Mouse (Mus musculus) heart, adult 2 months (tissue): ENCODE measurements around the gene Ccdc148. TPM values are rescaled to one million over a fixed set of nuclear protein-coding genes. Genes with fewer than 3 reads are reported as not detected.

Experiments
- DNase-seq, 2 experiments: peaks; one replicate each; pipeline ENCODE4 v3.0.0; 2021
- H3K27ac ChIP-seq: fragments of 200-600 bp; 2 replicates; pipeline ENCODE4 v1.8.1; 2022
- H3K27me3 ChIP-seq: fragments of 200-500 bp; 2 replicates; pipeline ENCODE4 v1.6.1; 2012; ENCODE audit warnings: mild to moderate bottlenecking, low read length, inconsistent platforms, mixed read lengths; ENCODE audit not compliant: control insufficient read depth, insufficient read depth
- H3K36me3 ChIP-seq: fragments of 200-500 bp; 2 replicates; pipeline ENCODE4 v1.6.1; 2012; ENCODE audit warnings: low read length, inconsistent platforms; ENCODE audit not compliant: control insufficient read depth, insufficient read depth
- H3K4me1 ChIP-seq: fragments of 200-500 bp; 2 replicates; pipeline ENCODE4 v1.6.1; 2011; ENCODE audit warnings: low read length; ENCODE audit not compliant: control insufficient read depth, insufficient read depth
- H3K4me3 ChIP-seq: fragments of 200-600 bp; 2 replicates; pipeline ENCODE4 v1.8.1; 2022
- H3K79me2 ChIP-seq: fragments of 200-500 bp; replicated peaks from 2 replicates; pipeline ENCODE4 v1.6.1; 2012; ENCODE audit warnings: mild to moderate bottlenecking, inconsistent platforms, low read length, moderate library complexity, mixed read lengths; ENCODE audit not compliant: control insufficient read depth, insufficient read depth
- H3K9ac ChIP-seq: fragments of 200-500 bp; 2 replicates; pipeline ENCODE4 v1.6.1; 2012; ENCODE audit warnings: low read depth, mild to moderate bottlenecking, control low read depth, inconsistent platforms, low read length, mixed read lengths
- CTCF ChIP-seq: fragments of 200-600 bp; IDR thresholded peaks from 2 replicates; pipeline ENCODE4 v1.8.1; 2022; ENCODE audit warnings: antibody characterized with exemption, mild to moderate bottlenecking, moderate library complexity
- EP300 ChIP-seq: fragments of 200-500 bp; IDR thresholded peaks from 2 replicates; pipeline ENCODE4 v1.6.1; 2011; ENCODE audit warnings: low read depth, low read length, control low read depth; ENCODE audit not compliant: insufficient read depth
- POLR2A ChIP-seq: fragments of 200-500 bp; IDR thresholded peaks from 2 replicates; pipeline ENCODE4 v1.6.1; 2011; ENCODE audit warnings: mild to moderate bottlenecking, low read depth, low read length, control low read depth; ENCODE audit not compliant: insufficient read depth
- WGBS: fragments of 180-500 bp; shearing (Covaris S2); methylation state at CpG from one replicate; pipeline ENCODE4 v1.1.7; 2018; 5-methylcytosine and 5-hydroxymethylcytosine counted together
- intact Hi-C: fragments of 180-260 bp; cut with DNase I; formaldehyde crosslinking; loops from one replicate; pipeline ENCODE4 v1.15.1; 2025
- polyA plus RNA-seq: library from polyadenylated mRNA; depleted of rRNA; stranded (reverse); fragments of >200 nt; gene quantifications from 2 replicates; pipeline ENCODE4 v1.2.3, GENCODE M21; 2012
- total RNA-seq, 2 experiments: library from RNA; stranded (reverse); gene quantifications; 2 replicates each; pipeline ENCODE4 v1.2.3; 2021

Ccdc148 gene
- total and polyA plus RNA-seq, 3 experiments = 0.10 to 0.93 (median 0.60) TPM

DNA sequence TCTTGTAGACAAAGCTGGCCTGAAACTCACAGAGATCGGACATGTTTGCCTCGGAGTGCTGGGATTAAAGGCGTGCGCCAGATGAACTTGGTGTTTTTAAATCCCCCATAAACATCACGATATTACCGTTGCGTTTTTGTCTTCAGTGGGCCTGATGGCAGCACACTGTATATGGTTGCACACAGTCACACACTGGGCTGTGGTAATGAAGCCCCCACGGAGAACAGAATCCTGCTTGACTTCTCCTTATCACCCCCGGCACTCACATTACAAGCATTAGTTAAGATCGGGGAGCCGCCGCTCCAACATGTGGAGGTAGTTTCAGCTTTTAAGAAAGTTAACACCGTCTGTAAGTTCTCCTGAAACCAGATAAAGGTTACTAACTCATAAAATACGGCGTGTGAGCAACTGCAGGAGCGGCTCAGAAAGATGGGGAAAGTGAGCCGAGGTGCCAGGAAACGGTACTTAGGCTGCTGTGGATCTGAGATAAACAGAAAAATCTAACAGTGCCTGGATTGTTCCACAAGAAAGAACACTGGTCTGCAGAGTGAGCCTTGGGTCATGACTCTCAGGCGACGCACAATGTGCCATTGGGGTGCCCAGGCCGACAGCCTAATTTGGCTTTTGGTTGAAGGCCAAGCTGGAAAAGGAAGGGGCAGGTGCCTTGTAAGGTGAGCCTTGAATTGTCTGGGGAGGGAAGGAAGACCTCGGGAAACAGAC is 117.0 kb downstream of the Ccdc148 start:
- intact Hi-C loops = no loop called here
- no peak for DNase-seq
- Histone ChIP-seq H3K79me2 (no peaks in the 10 kb centered on the region), H3K27me3 (no peaks in the 10 kb centered on the region), H3K4me3 (no peak overlapping the region), H3K9ac (no peak overlapping the region), H3K36me3 (no peaks in the 10 kb centered on the region), H3K4me1 (no peaks in the 10 kb centered on the region; the same call in 1 of the 2 replicates), H3K27ac (no peak overlapping the region)
- 38% methylated on average over 22 of the region's 22 CpGs for WGBS
- no peak for TF ChIP-seq EP300

DNA sequence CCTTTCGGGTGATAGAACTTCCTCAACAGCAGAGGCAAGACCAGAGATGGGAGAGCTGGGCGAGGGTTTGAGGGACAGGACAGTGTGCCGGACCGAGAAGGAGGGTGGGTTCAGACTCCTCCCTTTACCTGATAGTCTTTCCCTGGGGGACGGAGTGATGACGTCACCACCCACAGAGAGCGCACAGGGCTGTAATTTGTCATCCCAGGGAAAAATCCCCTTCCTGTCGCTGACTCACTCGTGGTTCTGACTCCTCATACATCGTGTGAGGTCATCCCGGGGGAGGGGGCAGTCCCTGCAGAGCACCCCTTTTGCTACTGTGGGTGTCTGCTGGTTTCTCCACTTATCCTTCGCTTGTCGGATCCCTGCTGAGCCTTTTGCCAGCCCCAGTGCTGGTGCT is 117.9 kb downstream of the Ccdc148 start:
- H3K79me2 ChIP-seq = no peaks in the 10 kb centered on the region
- no peak for TF ChIP-seq EP300
- TF ChIP-seq CTCF = no peak
- TF ChIP-seq POLR2A = no peak
- H3K36me3 ChIP-seq = no peaks in the 10 kb centered on the region
- no peak overlapping the region for H3K27ac ChIP-seq
- H3K9ac ChIP-seq = no peak overlapping the region
- WGBS = 45% methylated on average over 13 of the region's 13 CpGs
- H3K4me3 ChIP-seq = no peak overlapping the region
- H3K4me1 ChIP-seq = no peaks in the 10 kb centered on the region; the same call in 1 of the 2 replicates
- intact Hi-C loops = no loop called here
- H3K27me3 ChIP-seq = no peaks in the 10 kb centered on the region
- peak in 1 of 2 experiments; percentile 15 for DNase-seq

- TF ChIP-seq POLR2A = no peak
- no peak for TF ChIP-seq CTCF
- no peak for TF ChIP-seq EP300
- intact Hi-C loops = no loop called here
- Histone ChIP-seq H3K36me3 (no peaks in the 10 kb centered on the region), H3K4me3 (no peak overlapping the region), H3K4me1 (no peaks in the 10 kb centered on the region), H3K9ac (no peak overlapping the region), H3K79me2 (no peaks in the 10 kb centered on the region), H3K27ac (no peak overlapping the region), H3K27me3 (no peaks in the 10 kb centered on the region)
- 62% methylated on average over 6 of the region's 6 CpGs for WGBS
- DNase-seq = no peak
These were observed 124.0 kb downstream of the Ccdc148 start for GRCm38 (mm10) chr2:59036433-59036832.

DNA sequence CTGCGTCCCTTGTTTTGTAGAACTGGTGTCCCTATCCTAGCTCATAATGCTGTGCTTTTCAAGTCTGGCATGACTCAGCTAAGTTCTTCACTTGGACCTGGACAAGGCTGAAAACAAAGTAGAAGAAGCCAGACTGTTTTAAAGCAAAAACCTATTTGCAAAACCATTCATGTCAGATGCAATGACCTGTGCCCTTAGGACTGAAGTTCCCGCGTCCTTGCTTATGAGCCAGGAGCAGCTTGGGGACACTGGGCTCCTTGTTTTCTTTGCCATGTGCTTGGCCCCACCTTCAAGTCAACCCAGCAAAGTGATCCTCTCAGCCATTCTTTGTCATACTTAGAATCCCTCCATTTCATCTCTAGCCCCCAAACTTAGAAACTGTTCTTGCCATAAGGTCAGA is 125.3 kb downstream of the Ccdc148 start:
- no peak overlapping the region for H3K9ac ChIP-seq
- H3K36me3 ChIP-seq = no peaks in the 10 kb centered on the region
- TF ChIP-seq POLR2A (no peak), CTCF (no peak), EP300 (no peak)
- no peak for DNase-seq
- intact Hi-C loops = no loop called here
- H3K27ac ChIP-seq = no peak overlapping the region
- no peak overlapping the region for H3K4me3 ChIP-seq
- H3K27me3 ChIP-seq = no peaks in the 10 kb centered on the region
- 89% methylated on average over 3 of the region's 3 CpGs for WGBS
- no peaks in the 10 kb centered on the region for H3K4me1 ChIP-seq
- H3K79me2 ChIP-seq = no peaks in the 10 kb centered on the region

DNA sequence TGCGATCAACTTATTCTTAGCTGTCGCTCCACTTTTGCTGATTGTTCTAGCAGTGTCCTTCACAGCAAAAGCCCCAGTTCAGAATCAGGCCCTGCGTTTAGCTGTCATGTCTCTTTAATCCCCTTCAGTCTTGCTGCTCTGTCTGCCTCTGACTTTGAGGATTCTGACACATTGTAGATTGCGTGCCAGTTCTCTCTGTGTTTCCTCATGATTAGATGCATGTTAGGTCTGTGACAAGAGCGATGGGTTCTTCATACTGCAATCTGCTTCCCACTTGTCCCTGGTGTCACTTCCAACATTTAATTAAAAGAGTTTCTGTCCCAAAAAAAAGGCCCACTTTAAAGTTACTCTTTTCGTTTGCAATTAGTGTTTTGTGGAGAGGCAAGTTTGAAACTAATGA is 126.2 kb downstream of the Ccdc148 start:
- no peaks in the 10 kb centered on the region for H3K36me3 ChIP-seq
- intact Hi-C loops = no loop called here
- no peak overlapping the region for H3K4me3 ChIP-seq
- no peaks in the 10 kb centered on the region for H3K27me3 ChIP-seq
- H3K27ac ChIP-seq = no peak overlapping the region
- H3K9ac ChIP-seq = no peak overlapping the region
- H3K79me2 ChIP-seq = no peaks in the 10 kb centered on the region
- no peaks in the 10 kb centered on the region for H3K4me1 ChIP-seq
- WGBS = 83% methylated on average over 6 of the region's 6 CpGs
- no peak for DNase-seq
- no peak for TF ChIP-seq EP300
- no peak for TF ChIP-seq POLR2A
- TF ChIP-seq CTCF = no peak

DNA sequence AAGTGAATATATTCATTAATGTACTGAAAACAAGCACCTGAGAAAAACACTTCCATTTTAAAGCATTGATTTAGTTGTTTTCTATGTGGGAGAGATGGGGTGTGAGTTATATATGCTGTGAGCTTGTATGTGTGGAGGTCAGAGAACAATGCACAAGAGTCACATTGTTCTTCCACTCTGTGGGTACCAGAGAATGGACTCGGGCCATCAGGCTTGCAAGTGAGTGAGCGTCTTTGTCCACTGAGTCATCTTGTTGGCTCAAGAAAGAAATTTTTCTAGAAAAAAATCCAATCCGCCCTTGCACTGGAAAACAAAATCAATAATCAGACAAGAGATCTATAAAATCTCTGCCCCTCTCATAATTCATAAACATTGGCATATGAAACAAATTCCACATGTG is 135.9 kb downstream of the Ccdc148 start:
- Histone ChIP-seq H3K4me1 (no peaks in the 10 kb centered on the region), H3K27me3 (no peaks in the 10 kb centered on the region), H3K9ac (no peak overlapping the region), H3K79me2 (no peaks in the 10 kb centered on the region), H3K27ac (no peak overlapping the region), H3K36me3 (no peaks in the 10 kb centered on the region), H3K4me3 (no peak overlapping the region)
- 72% methylated on average over 3 of the region's 3 CpGs for WGBS
- intact Hi-C loops = no loop called here
- no peak for DNase-seq
- TF ChIP-seq POLR2A (no peak), EP300 (no peak), CTCF (no peak)
